Mouse (Mus musculus) E14TG2a.4 (cell line): ENCODE results near the gene Rpl22l1.

ENCODE experiments used
- CTCF ChIP-seq: conservative IDR thresholded peaks from 2 replicates; pipeline ENCODE4 v1.5.1; 2014; ENCODE audit warnings: low read length
- POU5F1 ChIP-seq: IDR thresholded peaks from 2 replicates; pipeline ENCODE4 v1.6.1; 2014; ENCODE audit warnings: low read length, borderline replicate concordance

GRCm38 (mm10) chr3:28784176-28784575, 21.1 kb upstream of the Rpl22l1 start:
- TF ChIP-seq CTCF (no peak), POU5F1 (no peak)
